Mouse (Mus musculus): ENCODE measurements around the gene Nrm.

Gene Nrm

GRCm38 (mm10) chr17:35861198-35861857 is at the start of gene Nrm:
Gene Nrm (plus strand): TSS chr17:35861318.
- peak; percentile 92 to 94 for DNase-seq

- DNase-seq = peak in 1 of 2 experiments; percentile 24
Observed at GRCm38 (mm10) chr17:35812307-35812706, 48.8 kb upstream of the Nrm start.

DNA sequence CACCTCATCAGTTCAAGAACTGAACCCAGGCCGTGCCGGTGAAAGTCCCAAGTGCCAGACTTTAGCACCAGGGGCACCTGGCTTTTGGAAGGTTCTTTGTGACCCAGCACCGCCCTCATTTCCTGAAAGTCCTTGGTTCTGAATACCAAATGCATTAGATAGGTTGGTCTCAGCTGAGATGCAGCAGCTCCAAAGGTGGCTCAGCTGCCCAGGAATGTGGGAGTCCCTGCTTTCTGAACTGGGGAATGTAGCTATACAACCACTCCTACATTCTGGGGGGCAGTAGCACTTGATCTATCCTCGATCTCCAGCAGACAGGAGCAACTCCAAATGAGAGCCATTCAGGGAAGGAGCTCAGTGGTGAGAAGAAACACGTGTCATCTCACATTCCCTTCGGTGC is 48.4 kb upstream of the Nrm start:
- peak; percentile 13 to 61 for DNase-seq

- DNase-seq = peak; percentile 98 to 99
Observed at GRCm38 (mm10) chr17:35813245-35813647, 47.9 kb upstream of the Nrm start.

- DNase-seq = no peak
Observed at GRCm38 (mm10) chr17:35813653-35814052, 47.5 kb upstream of the Nrm start.

GRCm38 (mm10) chr17:35814678-35815077 is 46.4 kb upstream of the Nrm start:
- peak; percentile 70 to 90 for DNase-seq

DNA sequence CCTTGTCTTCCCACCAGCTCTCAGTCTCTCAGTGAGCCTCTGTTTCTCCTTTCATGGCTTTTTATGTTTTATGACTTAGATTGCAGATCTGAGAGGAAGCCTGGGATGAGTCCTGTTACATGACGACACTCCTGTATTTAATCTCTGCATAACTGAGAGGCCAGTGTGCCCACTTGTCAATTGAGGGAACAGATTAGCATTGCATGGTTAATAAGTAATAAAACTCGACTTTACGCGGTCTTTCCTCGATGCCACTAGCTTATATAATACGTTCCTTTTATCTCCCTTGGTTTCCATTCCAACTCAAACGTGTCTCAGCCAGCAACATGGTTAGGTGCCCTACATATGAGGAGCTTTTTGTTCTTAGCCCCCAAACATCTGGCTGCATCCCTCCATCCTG is 45.3 kb upstream of the Nrm start:
- peak in 1 of 2 experiments; percentile 29 for DNase-seq

DNA sequence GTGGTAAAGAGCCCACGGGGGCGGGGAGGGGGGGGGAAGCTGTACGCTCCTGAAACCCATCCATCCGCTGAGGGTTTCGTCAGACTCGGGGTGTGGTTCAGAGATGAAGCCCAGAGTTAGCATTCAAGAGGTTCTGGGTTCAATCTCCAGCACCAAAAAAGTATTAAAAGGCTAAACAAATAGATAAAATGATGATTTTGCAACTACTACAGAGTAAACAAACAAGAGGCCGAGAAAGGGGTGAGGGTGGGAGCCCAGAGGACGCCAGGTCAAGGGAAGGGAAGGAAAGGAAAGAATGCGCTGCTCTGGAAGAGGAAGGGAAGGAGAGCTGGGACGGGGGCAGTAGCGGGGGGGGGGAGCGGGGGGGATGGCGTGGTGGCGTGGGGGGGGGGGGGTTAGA is 44.4 kb upstream of the Nrm start:
- DNase-seq = peak; percentile 41 to 73

- DNase-seq = peak; percentile 29 to 67
Observed at GRCm38 (mm10) chr17:35817226-35817625, 43.9 kb upstream of the Nrm start.

GRCm38 (mm10) chr17:35820111-35820510 is 41.0 kb upstream of the Nrm start:
- no peak for DNase-seq

- DNase-seq = peak; percentile 92 to 97
Observed at GRCm38 (mm10) chr17:35821439-35822430, 39.4 kb upstream of the Nrm start, which contains the start of gene Ier3. Gene Ier3 (plus strand): TSS chr17:35821684.

DNA sequence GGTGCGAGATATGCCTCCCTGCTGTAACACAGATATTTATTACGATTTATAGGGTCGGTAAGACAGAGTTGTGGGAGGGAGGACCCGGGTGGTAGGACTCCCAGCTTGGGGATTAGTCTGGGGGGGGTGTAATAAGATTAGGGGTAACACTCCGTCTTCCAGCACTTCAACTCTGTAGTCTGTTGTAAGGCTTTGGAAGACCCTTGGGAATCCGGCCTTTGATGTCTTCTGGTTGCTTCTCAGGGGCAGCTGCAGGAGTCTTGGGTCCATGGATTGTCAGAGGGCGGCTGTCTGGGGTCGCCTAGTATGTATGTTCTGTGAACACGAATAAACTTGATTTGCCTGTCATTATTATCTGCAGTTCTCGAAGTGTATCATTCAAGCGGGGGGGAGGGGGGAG is 38.6 kb upstream of the Nrm start:
- no peak for DNase-seq

GRCm38 (mm10) chr17:35822964-35823937 is 37.9 kb upstream of the Nrm start, which contains the start of gene Flot1:
Gene Flot1 (plus strand): TSS chr17:35823230.
- DNase-seq = peak; percentile 94 to 95

- peak in 1 of 2 experiments; percentile 31 for DNase-seq
Observed at GRCm38 (mm10) chr17:35824402-35824801, 36.7 kb upstream of the Nrm start.

- no peak for DNase-seq
Observed at GRCm38 (mm10) chr17:35825109-35825850, 35.8 kb upstream of the Nrm start.

- peak; percentile 92 to 93 for DNase-seq
Observed at GRCm38 (mm10) chr17:35829737-35830136, 31.4 kb upstream of the Nrm start.

GRCm38 (mm10) chr17:35832400-35833238 is 28.5 kb upstream of the Nrm start:
- DNase-seq = no peak

DNA sequence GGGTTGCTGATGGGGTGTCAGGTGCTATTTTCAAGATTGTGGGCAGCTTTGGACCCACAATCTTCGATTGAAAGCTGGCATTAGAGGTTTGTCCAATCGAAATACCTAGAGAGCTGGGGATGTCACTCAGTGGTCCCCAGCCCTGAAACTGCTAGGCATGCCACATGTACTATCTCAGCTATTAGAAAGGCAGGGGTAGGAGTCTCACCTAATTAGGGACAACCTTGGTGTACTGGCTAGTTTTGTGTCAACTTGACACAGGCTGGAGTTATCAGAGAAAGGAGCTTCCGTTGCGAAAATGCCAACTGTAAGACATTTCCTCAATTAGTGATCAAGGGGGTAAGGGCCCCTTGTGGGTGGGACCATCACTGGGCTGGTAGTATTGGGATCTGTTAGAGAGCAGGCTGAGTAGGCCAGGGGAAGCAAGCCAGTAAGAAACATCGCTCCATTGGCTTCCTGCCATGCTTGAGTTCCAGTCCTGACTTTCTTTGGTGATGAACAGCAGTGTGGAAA is 27.8 kb upstream of the Nrm start:
- peak in 1 of 2 experiments; percentile 35 for DNase-seq

DNA sequence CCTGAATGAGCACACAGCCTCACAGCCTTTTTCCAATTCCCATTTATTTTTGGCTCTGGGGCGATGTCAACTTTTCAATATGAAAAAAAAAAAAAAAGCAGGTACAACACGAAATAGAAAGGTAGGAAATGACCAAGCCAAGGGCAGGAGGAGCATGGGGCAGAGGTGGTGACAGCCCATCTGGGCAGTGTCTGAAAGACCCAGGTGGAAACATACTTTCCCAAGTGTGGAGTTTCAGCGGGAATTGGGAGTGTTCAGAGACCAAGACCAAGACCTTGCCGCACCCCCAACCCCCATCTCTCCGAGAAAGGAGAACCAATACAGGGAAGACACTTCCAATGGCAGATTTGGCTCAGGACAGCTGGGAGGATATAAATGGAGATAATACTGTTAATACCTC is 27.2 kb upstream of the Nrm start:
- DNase-seq = no peak

- no peak for DNase-seq
Observed at GRCm38 (mm10) chr17:35834696-35835422, 26.3 kb upstream of the Nrm start.

All from kidney, postnatal 25 days (tissue).